Mouse (Mus musculus) liver, adult 2 months (tissue): ENCODE results near the gene Gfod1. TPM values are rescaled to one million over a fixed set of nuclear protein-coding genes. Genes with fewer than 3 reads are reported as not detected.

Source experiments
- DNase-seq: peaks from one replicate; pipeline ENCODE4 v3.0.0-alpha.2; 2011; ENCODE audit warnings: low read depth, low spot score; ENCODE audit errors: extremely low read depth
- H3K27ac ChIP-seq: fragments of 200-500 bp; replicated peaks from 2 replicates; pipeline ENCODE4 v1.5.1; 2012; ENCODE audit warnings: low read depth, mild to moderate bottlenecking, control low read depth, inconsistent platforms, low read length; ENCODE audit not compliant: insufficient read depth
- H3K27me3 ChIP-seq: fragments of 200-500 bp; 2 replicates; pipeline ENCODE4 v1.6.1; 2012; ENCODE audit warnings: mild to moderate bottlenecking, moderate library complexity, low read length, inconsistent platforms; ENCODE audit not compliant: control insufficient read depth, insufficient read depth
- H3K36me3 ChIP-seq: fragments of 200-500 bp; 2 replicates; pipeline ENCODE4 v1.6.1; 2012; ENCODE audit warnings: low read length, inconsistent platforms; ENCODE audit not compliant: control insufficient read depth, insufficient read depth
- H3K4me1 ChIP-seq: fragments of 200-500 bp; 2 replicates; pipeline ENCODE4 v1.6.1; 2011; ENCODE audit warnings: low read length; ENCODE audit not compliant: control insufficient read depth, insufficient read depth
- H3K4me3 ChIP-seq: fragments of 200-500 bp; 2 replicates; pipeline ENCODE4 v1.5.1; 2011; ENCODE audit warnings: low read depth, mild to moderate bottlenecking, control low read depth, low read length, moderate library complexity; ENCODE audit not compliant: insufficient read depth
- H3K79me2 ChIP-seq: fragments of 200-500 bp; 2 replicates; pipeline ENCODE4 v1.6.1; 2012; ENCODE audit warnings: inconsistent platforms, mild to moderate bottlenecking, low read length, moderate library complexity; ENCODE audit not compliant: control insufficient read depth, insufficient read depth
- H3K9ac ChIP-seq: fragments of 200-500 bp; 2 replicates; pipeline ENCODE4 v1.6.1; 2012; ENCODE audit warnings: low read depth, mild to moderate bottlenecking, control low read depth, inconsistent platforms, low read length
- CTCF ChIP-seq: fragments of 200-500 bp; IDR thresholded peaks from 2 replicates; pipeline ENCODE4 v1.5.1; 2011; ENCODE audit warnings: low read depth, low read length, control low read depth
- POLR2A ChIP-seq: fragments of 200-500 bp; IDR thresholded peaks from 2 replicates; pipeline ENCODE4 v1.6.1; 2011; ENCODE audit warnings: low read length, control low read depth; ENCODE audit not compliant: insufficient read depth; ENCODE audit errors: extremely low read depth
- WGBS: fragments of 180-500 bp; shearing (Covaris S2); methylation state at CpG from one replicate; pipeline ENCODE4 v1.1.7; 2018; 5-methylcytosine and 5-hydroxymethylcytosine counted together
- polyA plus RNA-seq: library from polyadenylated mRNA; depleted of rRNA; stranded (reverse); fragments of >200 nt; gene quantifications from 2 replicates; pipeline ENCODE4 v1.2.3, GENCODE M21; 2012
- total RNA-seq: library from RNA; depleted of rRNA; stranded (reverse); fragments of >200 nt; gene quantifications from 2 replicates; pipeline ENCODE4 v1.2.3, GENCODE M21; 2014

Gene Gfod1
- total and polyA plus RNA-seq, 2 experiments = 0.61 to 1.0 TPM

- 76% methylated on average over 11 of the region's 11 CpGs for WGBS
- H3K4me1 ChIP-seq = peaks cover 7% of the 10 kb centered on the region
Measured at GRCm38 (mm10) chr13:43239790-43240216, 64.2 kb downstream of the Gfod1 start.

GRCm38 (mm10) chr13:43236630-43237029 is 67.3 kb downstream of the Gfod1 start:
- Histone ChIP-seq H3K4me1 (peaks cover 15% of the 10 kb centered on the region), H3K9ac (no peak overlapping the region), H3K27me3 (no peaks in the 10 kb centered on the region), H3K79me2 (0 out of 2 replicates have a peak, but pooled peaks cover 3% of the 10 kb centered on the region), H3K4me3 (no peak overlapping the region), H3K36me3 (no peaks in the 10 kb centered on the region), H3K27ac (no peak overlapping the region)
- DNase-seq = no peak
- TF ChIP-seq POLR2A (no peak), CTCF (no peak)
- WGBS = 62% methylated on average over 6 of the region's 6 CpGs

More at GRCm38 (mm10) chr13:43239790-43240216, 64.2 kb downstream of the Gfod1 start:
- TF ChIP-seq POLR2A (no peak), CTCF (no peak)
- no peaks in the 10 kb centered on the region for H3K36me3 ChIP-seq
- H3K27ac ChIP-seq = no peak overlapping the region
- H3K27me3 ChIP-seq = no peaks in the 10 kb centered on the region
- 0 out of 2 replicates have a peak, but pooled peaks cover 3% of the 10 kb centered on the region for H3K79me2 ChIP-seq
- no peak overlapping the region for H3K4me3 ChIP-seq
- no peak overlapping the region for H3K9ac ChIP-seq
- DNase-seq = peak; percentile 18

- WGBS = 80% methylated on average over 4 of the region's 4 CpGs
- no peak overlapping the region for H3K4me3 ChIP-seq
- H3K79me2 ChIP-seq = no peaks in the 10 kb centered on the region
- TF ChIP-seq CTCF (no peak), POLR2A (no peak)
- H3K4me1 ChIP-seq = peaks cover 21% of the 10 kb centered on the region
- no peaks in the 10 kb centered on the region for H3K27me3 ChIP-seq
- H3K36me3 ChIP-seq = no peaks in the 10 kb centered on the region
- H3K9ac ChIP-seq = no peak overlapping the region
- H3K27ac ChIP-seq = no peak overlapping the region
- DNase-seq = no peak
Measured at GRCm38 (mm10) chr13:43235982-43236381, 68.0 kb downstream of the Gfod1 start.

- no peak for DNase-seq
- Histone ChIP-seq H3K36me3 (no peaks in the 10 kb centered on the region), H3K9ac (no peak overlapping the region), H3K27me3 (no peaks in the 10 kb centered on the region), H3K79me2 (no peaks in the 10 kb centered on the region), H3K4me1 (peaks cover 21% of the 10 kb centered on the region), H3K4me3 (no peak overlapping the region), H3K27ac (no peak overlapping the region)
- no peak for TF ChIP-seq POLR2A
- TF ChIP-seq CTCF = no peak
- 86% methylated on average over 3 of the region's 3 CpGs for WGBS
Measured at GRCm38 (mm10) chr13:43235586-43235910, 68.4 kb downstream of the Gfod1 start.

- TF ChIP-seq POLR2A (no peak), CTCF (no peak)
- no peaks in the 10 kb centered on the region for H3K27me3 ChIP-seq
- no peaks in the 10 kb centered on the region; the same call in 1 of the 2 replicates for H3K79me2 ChIP-seq
- WGBS = 71% methylated on average over 9 of the region's 9 CpGs
- H3K4me1 ChIP-seq = peaks cover 21% of the 10 kb centered on the region
- H3K9ac ChIP-seq = no peak overlapping the region
- DNase-seq = no peak
- no peaks in the 10 kb centered on the region for H3K36me3 ChIP-seq
- no peak overlapping the region for H3K27ac ChIP-seq
- no peak overlapping the region for H3K4me3 ChIP-seq
Measured at GRCm38 (mm10) chr13:43234869-43235585, 68.9 kb downstream of the Gfod1 start.

GRCm38 (mm10) chr13:43233331-43233730 is 70.6 kb downstream of the Gfod1 start:
- peak; percentile 81 for DNase-seq
- H3K4me1 ChIP-seq = peaks cover 21% of the 10 kb centered on the region

More at GRCm38 (mm10) chr13:43233331-43233730, 70.6 kb downstream of the Gfod1 start:
- H3K79me2 ChIP-seq = peaks cover 8% of the 10 kb centered on the region; the same call in 1 of the 2 replicates
- no peak for TF ChIP-seq CTCF
- no peak for TF ChIP-seq POLR2A
- no peak overlapping the region for H3K9ac ChIP-seq
- 19% methylated on average over 4 of the region's 4 CpGs for WGBS
- H3K36me3 ChIP-seq = no peaks in the 10 kb centered on the region
- no peaks in the 10 kb centered on the region for H3K27me3 ChIP-seq
- no peak overlapping the region for H3K4me3 ChIP-seq
- peak overlapping the region; percentile 9; the same call in 1 of the 2 replicates for H3K27ac ChIP-seq
